Mouse (Mus musculus) granulocyte monocyte progenitor cell, adult 5-6 weeks (primary cell): ENCODE measurements at regions not wholly inside any gene's neighbourhood (a gene's known extent, or its start where the extent isn't known, plus 50 kb on each side); places are given as distances from the start of the nearest gene placed in this dataset.

ENCODE experiments used
- ATAC-seq: replicated peaks from 2 replicates; pipeline ENCODE4 v1.8.0; 2016; ENCODE audit warnings: mild to moderate bottlenecking, moderate TSS enrichment, inconsistent platforms; ENCODE audit not compliant: poor library complexity, severe bottlenecking

DNA sequence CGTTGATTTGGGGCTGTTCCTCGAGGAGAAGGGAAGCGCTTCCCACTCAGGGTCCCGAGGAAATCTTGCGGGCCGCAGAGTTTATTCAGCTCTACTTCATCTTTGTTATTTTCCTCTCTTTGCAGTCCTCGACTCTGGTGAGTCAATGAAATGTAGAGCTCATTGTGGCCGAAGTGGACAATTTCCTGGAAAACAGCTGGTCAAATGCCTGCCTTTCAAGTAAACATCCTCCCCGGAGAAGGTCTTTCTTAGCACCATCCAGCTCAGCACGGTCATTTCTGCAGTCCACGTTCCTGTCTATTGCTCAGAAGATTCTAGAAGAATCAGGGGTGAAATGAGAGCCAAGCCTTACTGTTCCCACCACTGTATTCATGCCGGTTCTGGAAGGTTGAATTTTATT, 133.0 kb downstream of the Bcas1 start:
- no peak for ATAC-seq

DNA sequence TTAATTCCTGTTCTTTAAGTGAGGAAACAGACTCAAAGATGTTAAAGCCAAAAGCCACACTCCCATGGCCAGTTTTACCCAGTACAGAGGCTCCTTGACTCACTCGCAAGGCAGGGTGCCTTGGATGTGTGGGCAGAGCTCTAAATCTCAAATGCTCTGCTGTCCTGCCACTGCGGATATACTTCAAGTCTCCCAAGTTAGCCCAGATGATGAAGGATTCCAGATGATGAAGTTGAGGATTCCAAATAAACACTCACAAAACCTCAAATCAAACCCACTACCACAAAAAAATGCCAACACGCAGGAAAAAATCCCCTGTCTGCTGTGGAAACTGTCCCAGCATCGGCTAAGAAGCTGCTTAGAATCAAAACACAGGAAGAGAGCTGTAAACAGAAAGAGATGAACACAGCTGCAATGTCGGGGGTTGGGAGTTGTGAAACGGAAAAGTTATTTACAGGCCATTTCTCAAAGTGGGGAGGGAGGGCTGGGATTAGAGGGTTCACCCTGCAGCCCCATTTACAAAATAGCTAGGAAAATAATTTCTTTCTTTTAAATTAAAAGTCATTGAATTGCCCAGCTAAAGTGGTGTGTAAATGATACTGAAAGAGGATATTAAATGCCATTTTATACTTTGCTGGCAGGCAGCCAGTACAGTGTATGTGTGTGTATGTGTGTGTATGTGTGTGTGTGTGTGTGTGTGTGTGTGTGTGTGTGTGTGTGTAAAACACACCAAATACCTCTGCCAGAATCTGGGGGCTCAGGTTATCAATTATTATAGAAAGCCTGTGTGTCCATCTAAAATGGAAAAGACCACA, 135.6 kb downstream of the Bcas1 start:
- no peak for ATAC-seq

DNA sequence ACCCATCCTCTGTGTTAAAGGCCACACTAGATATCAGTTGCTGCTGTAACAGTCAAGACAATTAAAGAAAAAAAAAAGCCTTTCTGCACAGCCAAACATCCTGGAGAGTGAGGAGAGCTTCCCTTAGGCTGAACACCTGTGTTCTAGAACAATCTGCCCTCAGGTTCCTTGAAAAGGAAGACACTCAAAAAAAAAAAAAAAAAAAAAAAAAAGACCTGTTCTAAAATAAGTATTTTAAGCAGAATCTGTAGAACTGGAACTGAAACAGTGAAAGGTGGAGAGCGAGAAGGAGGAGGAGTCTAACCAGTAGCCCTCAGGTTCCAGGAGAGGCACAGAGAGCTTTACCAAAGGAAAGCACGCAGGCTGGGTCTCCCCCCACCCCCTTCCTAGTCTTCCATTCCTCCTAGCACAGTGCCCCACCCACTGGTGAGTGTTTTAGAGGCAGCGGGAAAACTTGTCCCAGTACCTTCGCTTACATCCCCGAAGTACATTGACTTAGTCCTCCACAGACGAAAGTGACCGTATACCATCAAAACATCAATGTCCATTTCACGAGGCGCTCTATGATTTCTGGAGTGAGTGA, 138.2 kb downstream of the Bcas1 start:
- ATAC-seq: no peak

DNA sequence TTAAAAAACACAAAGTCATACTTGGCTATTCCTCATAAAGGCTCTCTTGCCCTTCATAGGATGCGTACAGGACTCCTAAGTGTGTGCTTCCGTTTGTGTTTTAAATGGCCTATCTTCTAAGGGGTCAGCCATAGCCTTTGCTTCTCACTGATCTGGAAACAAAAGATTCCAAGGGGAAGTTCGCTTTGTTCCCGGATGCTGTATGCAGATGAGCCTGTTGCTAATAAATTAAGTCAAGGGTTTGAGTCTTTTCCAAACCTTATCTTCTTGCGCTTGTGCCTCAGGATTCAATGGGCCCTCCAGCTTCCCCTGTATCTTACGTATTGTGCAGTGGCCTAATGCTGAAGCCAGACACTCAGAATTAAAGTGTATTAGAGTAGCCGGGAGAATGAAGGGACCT, 138.9 kb downstream of the Bcas1 start:
- ATAC-seq: no peak

DNA sequence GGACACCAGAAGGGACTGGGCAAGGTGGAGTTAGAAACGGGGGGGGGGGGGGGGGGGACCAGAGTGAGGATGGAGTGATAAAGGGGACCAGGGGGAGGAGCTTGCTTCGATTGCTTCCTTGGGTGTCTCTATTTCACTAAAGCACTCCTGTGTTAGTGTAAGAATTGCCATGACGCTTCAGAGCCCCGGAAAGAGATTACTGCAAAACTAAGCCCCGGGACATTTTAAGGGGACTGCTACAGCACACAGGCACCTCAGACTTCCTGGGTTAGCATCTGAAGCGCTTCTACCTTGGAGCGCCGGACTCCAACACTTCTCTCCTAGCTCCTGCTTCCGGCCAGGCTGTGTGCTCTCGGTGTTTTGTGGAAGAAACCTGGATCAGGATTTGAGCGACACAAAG, 139.4 kb downstream of the Bcas1 start:
- ATAC-seq: peak; percentile 38

DNA sequence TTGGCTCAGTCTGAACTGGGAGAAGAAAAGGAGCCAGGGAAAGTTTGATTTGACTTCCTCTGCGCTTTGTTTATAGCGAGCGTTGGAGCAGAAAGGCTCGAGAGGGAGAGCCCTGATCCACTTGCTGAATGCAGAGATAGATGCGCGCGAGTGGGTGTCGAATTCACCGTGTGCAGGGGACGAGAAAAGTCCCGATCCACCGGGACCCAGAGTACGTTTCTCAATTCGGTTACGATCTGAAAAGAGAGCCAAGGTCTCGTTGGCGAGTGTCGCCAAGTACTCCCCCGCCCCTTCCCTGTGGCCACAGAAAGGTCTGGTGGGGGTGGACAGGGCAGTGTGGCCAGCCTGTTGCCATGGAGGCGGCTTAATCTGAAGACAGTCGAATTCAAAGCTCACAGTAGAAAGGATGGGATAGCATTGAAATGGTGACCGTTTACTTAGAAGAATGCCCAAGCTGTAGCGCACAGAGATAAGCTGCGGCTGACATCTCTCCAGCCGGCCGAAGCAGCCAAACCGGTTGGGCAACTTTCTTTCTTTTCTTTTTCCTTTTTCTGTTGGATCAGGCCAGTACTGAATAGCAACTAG, 139.5 kb upstream of the Zfp217 start:
- peak; percentile 36; the same call in 1 of the 2 replicates for ATAC-seq

DNA sequence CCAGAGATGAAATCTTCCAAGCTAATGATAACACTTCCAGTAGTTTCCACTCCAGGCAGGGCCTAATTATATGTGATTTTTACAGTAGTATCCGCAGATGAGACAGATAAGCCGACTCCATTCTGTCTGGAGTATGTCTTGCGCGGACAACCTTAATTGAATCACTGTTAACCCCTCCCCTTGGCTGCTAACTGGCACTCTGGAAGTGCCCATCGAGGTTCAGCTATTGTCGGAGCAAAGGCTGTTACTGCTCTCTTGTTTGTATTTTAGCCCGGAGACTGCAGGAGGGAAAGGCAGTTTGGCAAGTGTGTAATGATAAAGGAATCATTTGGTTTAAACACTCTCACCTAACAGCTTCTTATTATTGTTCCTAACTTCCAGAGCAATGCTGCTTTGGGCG, 138.9 kb upstream of the Zfp217 start:
- ATAC-seq: no peak

DNA sequence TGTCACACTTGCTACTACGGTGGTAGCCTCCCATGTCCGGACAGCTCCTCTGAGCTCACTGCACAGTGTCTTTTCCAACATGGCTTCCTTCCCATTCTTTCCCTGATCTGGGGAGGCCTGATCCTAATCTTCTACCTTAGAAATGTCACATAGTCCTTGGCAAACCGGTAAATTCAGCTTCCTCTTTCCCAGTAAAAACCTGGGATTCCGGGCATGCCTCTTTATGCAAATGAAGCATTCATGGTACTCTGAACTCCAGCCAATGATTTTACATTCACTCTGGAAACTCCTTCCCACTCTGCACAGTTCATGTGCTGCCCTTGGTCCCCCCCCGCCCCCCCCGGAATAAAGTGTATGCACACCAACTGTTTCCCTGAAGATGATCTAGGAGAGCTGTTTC, 134.6 kb upstream of the Zfp217 start:
- no peak for ATAC-seq

DNA sequence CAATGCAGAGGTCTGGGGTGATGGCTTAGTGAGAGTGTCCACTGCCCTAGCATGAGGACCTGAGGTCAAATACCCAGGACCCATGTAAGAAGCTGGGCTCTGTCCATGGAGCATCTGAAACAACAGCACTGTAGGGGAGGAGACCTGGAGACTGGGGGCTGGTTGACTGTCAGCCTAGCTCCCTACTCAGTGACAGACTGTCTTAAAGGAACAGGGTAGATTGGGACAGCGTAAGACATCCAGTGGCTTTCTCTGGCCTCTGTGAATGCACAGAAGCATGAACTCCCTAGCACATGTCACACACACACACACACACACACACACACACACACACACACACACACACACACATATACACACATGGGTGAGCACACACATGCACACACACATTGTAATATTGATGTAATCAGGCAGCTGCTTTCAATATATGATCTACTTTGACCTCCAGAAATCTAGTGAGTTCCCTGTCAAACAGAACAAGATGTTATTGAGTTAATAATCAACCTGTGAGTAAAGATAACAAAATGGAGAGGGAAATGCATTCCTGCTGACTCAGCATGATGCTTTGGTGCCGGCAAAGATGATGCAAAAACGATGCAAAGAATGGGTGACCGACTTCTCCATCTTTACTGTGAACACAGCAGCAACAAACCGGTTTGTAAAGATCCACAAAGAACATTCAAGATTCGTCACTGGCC, 133.6 kb upstream of the Zfp217 start:
- ATAC-seq: no peak

DNA sequence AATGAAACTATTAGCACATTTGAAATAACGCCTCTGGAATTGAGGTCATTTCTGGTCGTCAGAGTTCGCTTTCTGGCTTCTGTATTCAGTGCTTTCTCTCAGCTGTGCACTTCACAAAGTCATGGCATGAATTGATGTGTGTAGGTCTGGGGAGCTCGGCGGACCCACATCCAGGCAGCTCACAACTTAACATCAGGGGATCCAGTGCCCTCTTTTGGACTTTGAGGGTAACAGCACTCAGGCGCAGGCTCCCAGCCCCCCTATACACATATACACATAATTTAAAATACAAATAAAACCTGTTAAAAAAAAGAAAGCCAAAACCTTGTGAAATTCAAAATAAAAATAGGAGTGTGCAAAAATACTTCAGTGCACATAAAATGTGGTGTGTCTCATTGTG, 132.8 kb upstream of the Zfp217 start:
- ATAC-seq: peak; percentile 51; the same call in 1 of the 2 replicates

DNA sequence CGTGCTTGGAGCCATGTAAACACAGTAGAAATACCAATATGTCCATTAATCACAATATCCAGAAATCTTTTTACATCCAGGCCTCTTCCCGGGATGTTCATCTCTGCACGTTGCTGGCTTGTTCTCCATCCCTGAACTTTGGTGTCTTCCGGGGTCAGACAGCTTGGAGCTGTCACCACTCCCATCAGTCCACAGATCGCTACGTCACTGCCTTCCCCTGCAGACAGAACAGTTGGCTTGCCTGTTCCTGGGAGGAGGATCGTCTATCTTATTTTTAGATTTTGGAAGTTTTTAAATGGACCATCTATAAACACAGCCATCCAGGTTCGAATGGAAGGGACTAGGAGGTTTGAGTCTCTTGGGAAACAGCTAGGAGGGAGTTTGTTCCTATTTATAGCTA, 130.0 kb upstream of the Zfp217 start:
- ATAC-seq: no peak

DNA sequence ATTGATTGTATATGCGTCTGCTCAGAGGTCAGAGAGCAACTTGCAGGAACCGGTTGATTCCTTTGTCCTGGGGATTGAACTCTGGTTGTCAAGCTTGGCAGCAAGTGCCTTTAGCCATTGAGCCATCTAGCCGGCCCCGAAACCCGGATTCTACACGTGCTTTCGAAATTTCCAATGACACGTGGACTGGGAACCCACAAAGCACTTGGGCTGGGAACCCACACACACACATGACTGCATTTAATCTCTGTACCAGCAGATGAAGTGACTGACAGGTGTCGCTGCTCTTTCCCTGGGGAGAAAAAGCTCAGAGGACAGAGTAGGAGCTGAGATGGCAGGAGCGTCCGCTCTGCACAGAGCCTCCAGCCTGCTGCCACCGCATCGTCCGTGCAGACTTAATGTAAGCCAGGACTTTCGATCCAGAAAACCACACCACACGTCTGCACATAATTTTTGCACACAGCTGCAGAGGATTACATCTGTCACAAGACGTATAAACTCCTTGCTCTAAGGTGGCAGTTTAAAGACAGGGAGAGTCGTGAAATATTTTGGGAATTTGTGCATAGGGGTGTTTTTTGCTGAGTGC, 129.4 kb upstream of the Zfp217 start:
- peak; percentile 33 for ATAC-seq

DNA sequence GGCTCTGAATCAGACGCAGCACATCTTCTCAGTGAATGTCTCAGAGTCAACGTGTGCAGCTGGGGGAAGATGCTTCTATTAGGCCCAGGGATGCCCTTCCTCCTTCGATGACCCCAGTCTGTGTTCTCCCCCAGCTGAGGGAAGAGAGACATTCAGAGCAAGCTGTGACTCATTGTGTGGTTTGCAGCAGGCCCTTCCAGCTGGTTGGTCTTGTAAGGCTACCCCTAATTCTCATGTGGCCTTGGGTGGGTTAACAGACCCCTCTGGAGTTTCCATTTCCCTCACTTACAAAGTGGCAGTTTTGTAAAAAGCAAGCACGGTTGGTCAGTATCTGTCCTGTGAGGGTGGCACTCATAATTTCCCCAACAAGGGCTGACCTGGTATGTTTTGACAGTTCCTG, 127.8 kb upstream of the Zfp217 start:
- peak; percentile 20; the same call in 1 of the 2 replicates for ATAC-seq

DNA sequence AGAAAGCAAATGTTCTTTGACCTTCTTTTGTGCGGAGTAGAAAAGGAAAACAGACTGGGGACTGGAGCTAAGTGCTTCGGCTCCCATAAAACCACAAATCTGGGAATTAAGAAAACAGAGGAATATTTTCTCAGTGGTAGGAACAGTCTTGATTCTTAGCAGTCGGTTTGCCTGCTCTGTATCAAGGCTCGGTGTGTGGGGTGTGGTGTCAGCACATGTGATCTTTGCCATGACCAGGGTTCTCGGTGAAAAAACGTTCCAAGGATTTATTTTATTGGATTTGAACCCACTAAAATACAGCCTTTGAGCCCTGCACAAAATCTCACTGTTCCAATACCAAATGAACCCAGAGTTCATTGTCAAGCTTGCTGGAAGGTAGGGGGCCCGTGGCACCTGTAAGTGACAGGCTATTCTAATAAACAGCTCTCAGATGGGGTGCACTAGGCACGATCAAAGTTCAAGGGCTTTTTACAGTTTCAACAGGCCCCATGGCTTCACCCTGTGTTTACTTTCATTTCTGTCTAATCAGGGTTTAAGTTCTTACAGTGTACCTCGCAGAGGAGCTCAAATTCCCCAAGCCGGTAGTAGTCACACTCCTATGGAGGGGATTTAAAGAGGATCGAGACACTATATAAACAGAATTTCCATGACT, 122.1 kb upstream of the Zfp217 start:
- ATAC-seq: no peak

DNA sequence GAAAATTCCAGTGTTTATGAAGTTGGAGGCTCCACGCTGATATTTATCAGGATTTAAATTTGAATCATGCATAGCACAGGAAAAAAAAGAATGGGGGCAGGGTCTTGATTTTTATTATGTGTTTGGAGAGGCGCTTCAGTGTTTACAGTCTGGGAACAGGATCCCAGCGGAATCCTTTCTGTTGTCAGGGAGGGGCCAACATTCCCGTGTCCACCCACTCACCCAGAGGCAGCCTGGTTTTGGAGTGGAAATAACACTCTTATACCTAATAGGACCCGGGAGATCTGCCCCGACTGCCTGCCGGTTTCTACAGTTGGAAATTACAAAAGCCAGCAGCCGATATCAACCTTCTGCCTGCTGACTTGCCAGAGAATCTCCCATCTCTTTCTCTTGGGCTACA, 120.2 kb upstream of the Zfp217 start:
- ATAC-seq: no peak

DNA sequence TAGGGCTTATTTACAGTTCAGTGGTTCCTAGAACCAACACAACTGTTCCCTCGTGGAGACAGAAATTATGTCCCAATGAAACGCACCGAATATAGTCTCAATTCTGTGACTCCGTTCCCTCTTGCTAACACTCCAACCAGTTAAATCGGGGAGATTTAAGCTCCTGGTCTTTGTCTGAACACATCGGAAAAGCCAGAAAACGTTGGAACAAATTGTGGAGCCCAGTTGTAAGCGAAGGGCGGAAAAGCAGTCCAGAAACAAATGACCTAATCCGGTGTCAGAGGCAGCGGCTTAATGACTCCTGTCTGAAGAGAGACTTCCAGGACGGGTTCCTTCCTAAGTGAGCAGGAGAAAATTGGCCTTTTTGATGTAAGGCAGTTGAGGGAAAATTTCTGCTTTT, 119.2 kb upstream of the Zfp217 start:
- ATAC-seq: no peak

DNA sequence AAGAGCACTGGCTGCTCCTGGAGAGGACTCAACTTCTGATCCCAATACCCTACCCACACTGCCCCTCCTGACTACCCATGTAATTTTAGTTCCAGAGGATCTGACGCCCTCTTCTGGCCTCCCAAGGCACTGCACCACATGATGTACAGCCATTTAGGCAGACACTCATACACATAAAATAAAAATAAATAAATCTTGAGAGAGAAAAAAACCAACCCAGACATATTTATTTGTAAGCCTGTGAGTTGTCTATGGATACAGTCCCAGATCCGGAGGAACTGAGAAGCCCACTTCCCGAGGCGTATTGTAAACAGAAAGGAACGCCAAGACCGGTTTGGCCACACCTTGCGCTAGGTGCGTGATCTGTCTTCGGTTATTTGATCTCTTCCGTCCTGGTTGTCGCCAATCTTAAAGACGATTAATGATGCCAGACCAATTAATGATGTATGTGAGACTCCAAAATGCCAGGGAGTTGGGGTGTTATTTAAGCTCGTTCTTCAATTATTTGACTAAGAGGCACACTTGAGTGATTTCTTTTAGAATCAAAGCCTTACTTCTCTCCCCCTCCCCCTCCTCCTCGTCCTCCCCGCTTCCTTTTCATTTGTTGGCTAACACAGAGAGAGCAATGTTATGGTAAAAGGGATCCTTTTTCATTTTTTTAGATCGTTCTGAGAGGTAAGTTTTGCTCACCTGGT, 118.7 kb upstream of the Zfp217 start:
- ATAC-seq: peak; percentile 39

DNA sequence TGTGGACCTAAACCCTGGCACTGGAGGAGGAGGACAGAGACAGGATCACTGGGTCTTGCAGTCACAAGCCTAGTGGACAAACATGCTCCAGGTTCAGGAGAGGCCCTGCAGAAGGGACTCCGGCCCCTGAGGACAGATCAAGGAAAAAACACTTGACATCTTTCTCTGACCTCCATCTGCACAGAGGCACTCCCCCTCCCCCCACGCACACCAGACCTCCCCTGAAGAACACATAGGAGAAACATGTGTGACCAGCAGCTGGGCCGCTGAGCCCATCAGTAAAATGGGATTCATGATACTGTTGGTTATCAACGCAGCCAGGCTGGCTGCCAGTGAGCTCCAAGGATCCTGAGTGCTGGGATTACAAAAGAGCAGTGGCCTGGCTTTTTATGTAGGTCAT, 115.7 kb upstream of the Zfp217 start:
- ATAC-seq: no peak

DNA sequence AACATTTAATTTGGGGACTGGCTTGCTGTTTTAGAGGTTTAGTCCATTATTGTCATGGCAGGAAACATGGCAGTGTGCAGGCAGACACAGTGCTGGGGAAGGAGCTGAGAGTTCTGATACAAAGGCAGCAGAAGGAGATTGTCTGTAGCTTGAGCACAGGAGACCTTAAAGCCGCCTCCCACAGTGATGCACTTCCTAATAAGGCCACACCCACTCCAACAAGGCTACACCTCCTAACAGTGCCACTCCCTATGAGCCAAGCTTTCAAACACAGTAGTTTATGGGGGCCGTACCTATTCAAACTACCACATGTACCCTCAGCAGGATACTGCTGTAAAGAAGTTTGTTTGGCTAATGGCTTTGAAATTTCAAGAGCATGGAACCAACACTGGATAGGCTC, 113.3 kb upstream of the Zfp217 start:
- ATAC-seq: no peak
